Mouse (Mus musculus): ENCODE measurements at regions not wholly inside any gene's neighbourhood (a gene's known extent, or its start where the extent isn't known, plus 50 kb on each side); places are given as distances from the start of the nearest gene placed in this dataset.

GRCm38 (mm10) chr9:30575531-30575930 lies 148.6 kb downstream of the Snx19 start:
- no peak for TF ChIP-seq CTCF (IDR thresholded peaks at IDR 0.05; ENCODE audit: extremely low read depth, insufficient read length, insufficient replicate concordance, low read depth, low read length)
- no peak for TF ChIP-seq POLR2A (IDR thresholded peaks at IDR 0.05; ENCODE audit: low read depth, low read length)
